Mouse (Mus musculus) thymus, postnatal 10 days (tissue): ENCODE measurements around the gene Cmss1.

Source experiments
- DNase-seq, 2 experiments: peaks; one replicate each; pipeline ENCODE4 v3.0.0; 2021; ENCODE audit warnings: low spot score in 2 of 2

Cmss1 gene

DNA sequence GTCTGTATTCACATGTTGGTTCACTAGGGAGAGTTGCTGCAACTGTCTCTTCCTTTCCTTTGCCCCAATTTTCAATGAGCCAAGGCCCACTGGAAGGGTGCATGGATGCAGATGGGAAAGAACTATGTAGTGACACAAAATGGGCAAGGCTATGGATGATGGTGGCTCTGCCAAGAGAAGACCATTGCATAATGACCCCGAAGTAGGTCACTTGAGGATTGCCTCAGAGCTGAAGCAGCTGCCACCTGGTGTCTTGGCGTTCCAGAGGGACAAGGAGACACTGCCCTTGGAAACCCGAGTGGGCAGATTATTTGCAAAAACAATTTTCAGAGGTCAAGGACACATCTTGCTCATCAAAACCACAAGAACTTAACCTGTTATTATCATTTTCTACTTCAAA lies 257.6 kb downstream of the Cmss1 start:
- no peak for DNase-seq

DNA sequence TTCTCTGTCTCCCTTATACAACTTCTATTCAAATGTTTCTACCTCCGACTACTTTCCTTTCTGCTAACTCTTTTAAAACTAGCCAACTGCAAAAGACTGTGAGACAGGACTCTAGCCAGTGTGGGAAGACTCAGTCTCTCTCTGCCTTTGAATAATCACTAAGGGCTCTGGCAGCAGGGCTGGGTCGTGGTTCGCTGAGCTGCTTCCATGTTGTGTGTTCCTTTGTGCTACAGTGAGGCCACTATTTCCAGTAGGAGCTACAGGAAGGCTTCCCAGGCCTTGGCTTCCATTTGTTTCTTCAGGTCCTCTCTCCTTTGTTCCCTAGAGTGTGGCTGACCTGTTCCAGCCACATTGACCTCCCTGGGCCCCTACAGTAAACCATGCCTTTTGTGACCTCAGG lies 260.4 kb downstream of the Cmss1 start:
- no peak for DNase-seq

DNA sequence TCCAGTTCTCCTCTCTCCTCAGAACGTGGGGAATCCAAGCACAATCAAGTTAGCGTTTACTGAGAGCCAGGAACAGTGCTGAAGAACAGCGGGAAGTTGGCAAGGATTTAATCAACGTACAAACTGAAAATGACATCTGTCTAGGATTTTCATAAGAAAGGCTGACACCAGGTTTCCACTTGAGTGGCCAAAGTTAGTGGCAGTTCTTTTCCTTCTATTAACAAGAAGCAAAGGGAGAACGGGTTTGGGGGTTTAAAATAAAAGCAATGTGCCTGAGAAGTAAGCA lies 266.1 kb downstream of the Cmss1 start:
- no peak for DNase-seq

DNA sequence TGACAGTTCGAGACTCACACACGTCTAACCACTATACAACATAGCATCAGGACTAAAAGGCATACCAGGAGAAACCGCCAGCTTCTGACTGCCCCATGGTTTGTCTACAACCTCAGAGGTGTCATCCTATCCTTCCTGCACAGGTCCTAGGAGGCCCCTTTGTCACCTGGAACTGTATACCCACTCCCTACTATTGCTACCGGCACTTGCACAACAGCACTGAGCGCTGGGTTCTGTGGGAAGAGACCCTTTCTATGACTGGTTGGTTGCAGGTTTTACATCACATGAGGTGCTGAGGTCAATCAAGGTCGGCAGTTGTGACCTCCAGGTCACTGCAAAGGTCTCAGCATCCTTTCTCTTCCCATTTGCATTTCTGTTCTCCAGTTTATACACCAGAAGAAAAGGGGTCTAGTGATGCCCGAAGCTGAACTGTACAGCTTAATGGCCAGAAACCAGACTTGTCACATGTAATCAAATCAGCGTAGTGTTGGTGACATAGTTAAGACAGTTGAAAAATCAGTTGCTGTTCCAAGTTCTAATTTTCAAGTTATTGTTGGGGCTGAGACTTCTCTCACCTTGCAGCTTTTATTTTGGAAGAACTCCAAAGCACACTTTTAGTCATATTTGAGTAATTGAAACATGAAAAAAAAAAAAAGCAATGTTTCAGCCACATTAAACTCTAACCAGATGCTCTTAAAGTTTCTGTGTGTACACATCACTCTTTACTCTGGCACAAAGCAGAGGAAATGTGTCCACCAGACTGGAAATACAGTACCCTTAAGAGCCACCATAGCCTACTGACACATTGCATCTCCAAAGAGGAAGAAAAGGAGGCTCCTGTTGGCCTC lies 266.7 kb downstream of the Cmss1 start:
- no peak for DNase-seq

DNA sequence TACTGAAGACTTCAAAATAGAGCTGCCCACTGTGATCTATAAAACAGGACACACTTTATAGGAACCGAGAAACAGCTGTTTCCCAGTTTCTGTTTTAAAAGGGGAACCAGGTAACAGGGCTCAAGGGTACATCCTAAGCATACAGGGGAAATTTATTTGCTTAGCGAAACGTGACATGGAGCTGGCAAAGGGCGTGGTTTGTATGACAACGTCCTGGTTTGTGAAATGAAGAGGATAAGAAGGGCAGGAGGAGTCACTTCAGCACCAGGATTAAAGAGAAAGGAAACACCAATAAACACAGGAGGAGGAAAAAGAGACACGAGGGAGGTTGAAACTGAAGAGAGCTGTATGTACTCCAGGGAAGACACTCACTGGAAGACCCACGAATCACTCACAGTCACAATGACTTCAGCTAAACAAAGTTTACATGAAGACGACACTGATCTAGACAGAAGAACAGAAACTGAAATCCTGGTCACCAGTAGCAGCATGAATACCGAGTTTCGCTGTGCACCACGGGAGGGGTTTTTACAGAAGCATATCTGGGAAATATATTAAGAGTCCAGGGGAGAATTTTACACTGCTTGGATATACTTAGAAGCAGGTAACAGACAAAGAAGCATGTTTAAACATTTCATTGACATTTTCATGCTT lies 269.8 kb downstream of the Cmss1 start:
- DNase-seq, result no peak

DNA sequence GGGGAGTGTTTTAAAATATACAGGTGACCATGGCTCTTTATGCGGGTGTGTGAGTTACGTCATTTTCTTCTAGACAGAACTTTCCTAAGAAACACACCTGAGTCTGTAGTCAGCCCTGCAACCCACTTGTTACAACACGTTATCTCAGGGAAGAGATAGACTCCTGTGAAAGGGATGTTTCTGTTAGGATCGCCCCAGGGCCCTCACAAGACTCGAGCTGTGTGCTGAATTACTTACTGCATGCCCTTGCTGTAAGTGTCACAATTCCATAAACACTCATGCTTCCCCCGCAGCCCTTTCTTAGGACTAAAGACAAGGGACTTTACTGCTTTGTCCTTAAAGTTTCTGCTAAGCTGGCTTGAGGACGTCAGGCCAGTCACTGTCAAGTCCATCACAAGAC lies 274.4 kb downstream of the Cmss1 start:
- no peak for DNase-seq

DNA sequence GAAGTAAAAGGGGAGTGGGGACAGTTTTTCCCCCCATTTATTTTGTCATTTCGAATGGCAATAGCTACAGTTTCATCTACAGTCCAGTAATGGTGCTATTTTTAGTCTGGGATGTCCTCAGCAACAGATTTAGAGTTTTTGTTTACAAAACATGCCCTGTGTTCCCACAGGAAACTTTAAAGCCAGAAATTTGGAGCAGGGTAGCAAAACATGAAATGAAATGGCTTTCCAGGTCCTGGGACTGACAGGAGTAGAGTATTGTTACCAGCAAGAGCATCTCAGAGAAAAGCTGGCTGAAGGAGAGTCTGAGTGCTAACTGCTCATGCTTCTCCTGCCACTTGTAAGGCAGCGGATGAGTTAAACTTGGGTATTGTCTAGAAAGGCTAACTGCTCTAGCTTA lies 276.6 kb downstream of the Cmss1 start:
- DNase-seq, result no peak

DNA sequence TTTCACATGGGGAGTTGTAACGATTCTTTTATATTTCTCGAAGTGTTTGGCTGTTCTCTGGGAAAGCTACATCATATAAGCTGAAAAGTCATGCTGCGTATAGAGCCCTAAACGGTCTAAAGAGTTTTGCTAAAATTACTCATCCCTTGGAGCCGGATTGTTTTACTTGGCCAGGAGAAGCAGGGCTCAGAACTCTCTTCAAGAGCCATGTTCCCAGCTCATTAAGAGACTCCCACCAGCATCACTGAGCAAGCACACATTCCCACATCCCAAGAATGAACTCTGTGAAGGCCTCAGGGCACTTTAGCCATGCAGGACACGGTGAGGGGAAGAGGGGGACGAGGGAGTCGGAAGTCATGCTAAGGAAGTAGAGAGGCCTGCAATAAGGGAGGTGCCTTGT lies 277.6 kb downstream of the Cmss1 start:
- no peak for DNase-seq

DNA sequence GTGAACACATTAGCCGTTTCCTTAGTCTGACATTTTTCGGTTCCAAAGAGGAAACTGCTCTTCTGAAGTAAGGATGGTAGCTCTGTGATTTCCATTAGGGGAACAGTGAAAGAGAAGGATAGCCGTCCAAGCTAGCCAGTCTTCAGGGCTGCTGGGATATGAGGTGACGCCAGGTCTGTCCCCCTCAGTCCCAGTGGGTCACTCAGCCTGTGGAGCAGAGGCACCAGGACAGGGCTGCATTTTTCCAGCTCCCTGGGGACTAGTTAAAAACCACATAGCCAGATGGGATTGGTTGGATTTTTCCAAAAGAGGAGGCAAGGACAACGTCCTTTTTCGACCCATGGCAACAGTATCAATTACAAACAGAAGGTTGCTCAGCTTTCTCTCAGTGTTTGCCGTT lies 279.7 kb downstream of the Cmss1 start:
- DNase-seq, result no peak

DNA sequence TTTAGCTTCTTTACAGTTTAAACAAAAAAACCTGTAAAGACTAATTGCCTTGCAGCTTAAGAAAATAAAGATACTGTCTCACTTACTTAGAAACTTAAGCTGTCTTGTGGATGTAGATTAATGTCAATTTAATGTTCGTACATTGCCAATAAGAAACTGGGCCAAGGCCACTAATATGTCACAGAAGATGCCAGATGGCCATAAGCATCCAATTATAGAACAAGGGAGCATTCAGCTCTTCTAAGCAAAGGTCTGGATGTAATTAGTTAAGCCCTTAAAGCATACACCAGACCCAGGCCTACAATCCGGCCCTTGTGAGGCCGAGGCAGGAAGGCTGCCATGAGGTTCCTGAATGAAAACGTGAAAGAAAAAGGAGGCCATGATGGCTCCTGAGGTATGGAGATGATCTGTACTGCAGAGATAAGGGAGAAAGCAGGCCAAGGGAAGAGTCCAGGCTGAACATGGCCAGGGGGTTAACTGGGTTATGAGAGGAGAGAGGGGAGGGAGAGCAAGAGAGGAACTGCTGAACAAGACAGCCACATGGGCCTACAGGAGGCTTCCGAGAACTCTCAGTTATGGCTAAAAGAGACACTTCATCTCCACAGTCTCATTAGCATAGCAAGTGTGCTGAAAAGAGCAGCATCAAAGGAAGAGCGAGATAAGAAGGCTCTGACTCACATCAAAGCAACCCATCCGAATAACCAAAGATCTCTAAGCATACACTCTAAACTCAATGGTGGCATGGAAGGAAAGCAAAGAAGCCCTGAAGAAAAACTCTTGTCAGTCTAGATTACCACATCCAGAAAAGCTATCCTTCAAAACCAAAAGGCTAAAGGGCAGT lies 287.2 kb downstream of the Cmss1 start:
- no peak for DNase-seq

DNA sequence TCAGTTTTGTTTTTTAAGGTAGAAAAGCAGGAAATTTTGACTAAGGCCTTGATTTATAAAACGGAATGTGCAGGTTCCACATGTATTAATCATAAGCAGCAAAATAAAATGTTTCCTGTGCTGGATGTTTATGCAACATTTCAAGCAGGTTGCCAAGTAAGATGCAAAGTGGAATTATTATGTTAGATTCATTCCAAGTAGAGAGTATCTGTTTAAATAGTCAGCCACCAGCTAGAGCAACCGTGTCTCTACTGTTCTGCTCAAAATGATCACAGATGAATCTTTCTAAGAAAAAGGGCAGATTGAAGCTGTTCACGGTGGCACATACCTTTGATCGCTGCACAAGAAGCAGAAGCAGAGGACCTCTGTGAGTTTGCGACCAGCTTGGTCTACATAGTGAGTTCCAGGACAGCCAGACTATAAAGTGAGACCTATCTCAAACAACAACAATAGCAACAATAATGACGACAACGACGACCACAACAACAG lies 288.0 kb downstream of the Cmss1 start:
- DNase-seq, result no peak

DNA sequence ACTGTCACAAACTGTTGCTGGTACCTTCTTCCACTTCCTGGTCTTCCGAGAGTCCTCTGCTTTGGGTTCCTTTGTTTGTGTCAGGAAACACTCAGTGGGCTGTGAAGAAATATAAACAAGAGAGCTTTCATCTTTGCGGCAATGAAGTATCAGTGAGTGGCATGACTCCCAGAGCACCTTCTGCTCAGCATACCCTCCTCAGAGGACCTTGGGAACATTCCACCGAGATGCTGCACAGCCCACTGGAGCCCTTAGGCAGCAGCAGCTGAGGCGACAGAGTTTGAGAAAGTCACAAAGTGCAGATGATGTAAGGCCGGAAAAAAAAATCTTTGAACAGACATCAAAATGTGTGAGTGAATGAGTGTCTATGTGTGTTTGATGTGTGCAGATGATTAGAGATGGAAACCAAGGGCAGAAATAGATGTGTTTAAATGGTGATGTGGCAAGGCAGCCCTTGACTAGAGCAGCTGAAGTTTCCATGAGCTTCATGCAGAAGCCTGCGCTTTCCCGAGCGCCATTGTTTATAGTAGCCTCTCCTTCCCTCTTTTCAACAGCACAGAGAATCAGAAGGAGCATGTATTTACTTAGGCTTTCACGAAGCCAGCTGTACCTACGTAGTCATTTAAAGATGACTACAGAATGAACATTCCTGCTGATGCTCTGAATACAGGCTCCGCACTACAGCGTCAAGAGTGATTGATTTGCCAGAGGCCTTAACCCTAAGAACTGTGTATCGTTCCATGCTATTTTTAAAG lies 288.6 kb downstream of the Cmss1 start:
- no peak for DNase-seq

DNA sequence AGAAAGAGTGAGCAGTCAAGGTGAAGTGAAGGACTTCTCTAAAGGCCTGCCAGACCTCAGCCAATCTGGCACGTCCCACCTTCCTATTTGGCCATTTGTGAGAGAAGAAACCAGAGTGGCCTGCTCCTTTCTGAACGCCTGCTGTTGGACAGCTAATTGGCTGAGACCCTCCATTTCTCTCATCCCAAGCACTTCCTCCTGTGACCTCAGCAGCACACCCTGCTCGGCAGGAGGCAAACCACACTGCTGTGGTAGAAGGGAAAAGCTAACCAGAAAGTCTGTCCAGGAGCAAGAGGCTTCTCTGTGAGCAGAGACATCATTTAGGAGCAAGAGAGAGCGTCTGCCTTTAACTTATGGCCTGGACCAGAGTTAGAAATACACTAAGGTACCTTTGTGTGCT lies 289.5 kb downstream of the Cmss1 start:
- no peak for DNase-seq

DNA sequence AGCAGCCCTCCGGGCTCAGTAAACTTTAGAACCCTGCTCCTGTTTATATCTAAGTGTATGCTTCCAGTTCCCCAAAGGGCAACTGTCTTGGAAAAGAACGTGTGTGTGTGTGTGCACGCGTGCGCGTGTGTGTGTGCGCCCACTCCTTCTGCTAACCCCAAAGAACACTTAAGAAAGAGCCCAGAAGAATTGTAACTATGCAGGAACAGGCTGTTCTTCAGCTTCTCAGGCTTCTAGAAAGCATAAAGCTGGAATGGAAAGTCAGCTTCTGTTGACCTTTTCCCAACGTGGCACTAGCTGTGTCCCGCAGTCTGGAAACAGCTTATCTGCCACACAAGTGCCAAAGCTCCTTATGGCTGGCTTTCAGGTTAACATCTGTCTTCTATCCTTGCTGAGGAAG lies 291.6 kb downstream of the Cmss1 start:
- no peak for DNase-seq

DNA sequence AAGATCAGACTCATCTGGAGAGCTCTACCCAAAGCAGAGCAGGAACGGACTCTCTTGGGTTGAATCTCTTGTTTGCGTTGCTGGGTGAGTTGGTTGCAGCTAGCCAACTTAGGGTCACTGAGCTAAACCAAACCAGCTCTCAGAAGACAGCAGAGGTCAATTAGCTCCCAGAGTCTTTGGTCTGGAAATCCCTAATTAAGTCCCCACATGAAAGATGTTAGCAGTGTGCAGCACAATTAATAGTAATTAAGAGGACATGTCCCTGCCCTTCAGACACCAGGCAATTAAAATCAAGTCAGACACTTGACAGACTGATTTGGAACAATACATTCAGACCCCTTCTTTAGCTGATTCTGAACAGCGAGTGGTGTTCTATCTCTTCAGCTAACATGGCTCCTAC lies 292.4 kb downstream of the Cmss1 start:
- no peak for DNase-seq

DNA sequence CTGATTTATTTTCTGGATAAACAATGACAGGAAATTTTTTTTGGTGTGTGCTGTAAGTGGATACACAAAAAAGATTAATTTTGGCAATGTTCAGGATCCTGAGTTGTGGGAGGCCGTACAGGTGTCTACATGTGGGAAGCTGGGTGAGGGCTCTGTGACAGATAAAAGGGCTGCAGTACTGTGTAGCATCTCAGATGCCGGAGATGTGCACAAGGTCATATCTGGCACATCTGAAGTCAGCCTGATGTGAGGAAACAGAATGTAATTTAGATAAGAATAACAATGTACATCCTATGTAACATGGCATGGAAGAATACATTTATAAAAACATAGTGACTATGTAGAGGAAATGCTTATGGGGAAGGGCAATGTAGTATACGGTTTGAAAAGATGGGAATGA lies 293.2 kb downstream of the Cmss1 start:
- DNase-seq, result peak in 1 of 2 experiments; percentile 13

DNA sequence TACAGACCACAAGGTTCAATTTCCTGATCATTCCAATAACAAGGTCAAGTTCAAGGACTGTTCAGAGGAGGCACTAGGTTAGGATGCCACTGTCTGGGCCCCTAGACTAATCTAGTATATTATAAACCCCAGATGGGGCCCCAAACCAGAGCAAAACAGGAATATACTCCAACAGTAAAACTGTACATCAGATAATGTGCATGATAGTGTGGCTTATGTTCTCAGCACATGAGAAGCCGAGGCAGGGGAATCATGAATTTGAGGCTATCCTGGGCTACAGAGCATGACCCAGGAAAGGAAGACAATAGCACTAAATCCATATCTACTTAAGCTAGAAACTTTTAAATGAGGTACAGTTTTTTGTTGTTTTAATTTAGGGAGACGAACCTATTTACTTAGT lies 294.5 kb downstream of the Cmss1 start:
- DNase-seq, result no peak

DNA sequence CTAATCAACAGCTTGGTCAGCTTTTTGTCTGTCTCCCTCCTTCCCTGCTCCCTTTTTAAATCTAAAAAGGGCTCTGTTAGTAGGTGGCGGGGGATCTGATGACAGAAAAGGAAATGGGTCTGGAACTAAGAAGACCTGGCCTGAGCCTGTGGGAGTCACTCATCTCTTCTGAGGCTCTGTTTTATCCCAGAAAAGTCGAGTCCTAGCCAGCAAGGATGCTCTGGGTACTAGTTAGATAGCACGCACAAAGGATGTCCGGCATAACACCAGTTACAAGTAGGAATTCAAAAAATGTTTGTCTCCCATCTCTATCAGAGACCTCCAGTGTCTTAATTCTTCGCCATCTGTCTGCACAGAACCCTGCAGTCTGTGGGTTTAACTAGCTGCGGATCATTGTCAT lies 301.2 kb downstream of the Cmss1 start:
- no peak for DNase-seq

DNA sequence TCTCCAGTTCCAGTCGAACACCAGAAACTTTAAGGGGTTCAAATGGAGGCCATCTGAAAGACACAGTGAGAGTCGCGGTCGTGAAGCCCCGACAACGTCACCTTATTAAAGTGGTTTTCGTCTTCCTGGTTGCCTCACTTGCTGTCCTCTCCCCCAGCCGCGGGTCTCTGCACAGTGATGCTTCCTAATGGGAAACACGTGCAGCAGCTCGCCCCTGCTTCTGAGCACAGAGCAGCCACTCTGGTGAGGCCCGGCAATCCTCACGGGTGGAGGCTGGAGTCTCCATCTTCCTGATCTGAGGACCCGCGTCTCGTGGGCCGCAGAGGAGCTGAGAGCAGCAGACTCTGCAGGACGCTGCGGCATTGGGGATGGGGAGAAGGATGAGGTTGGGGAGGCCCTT lies 302.9 kb downstream of the Cmss1 start:
- no peak for DNase-seq

DNA sequence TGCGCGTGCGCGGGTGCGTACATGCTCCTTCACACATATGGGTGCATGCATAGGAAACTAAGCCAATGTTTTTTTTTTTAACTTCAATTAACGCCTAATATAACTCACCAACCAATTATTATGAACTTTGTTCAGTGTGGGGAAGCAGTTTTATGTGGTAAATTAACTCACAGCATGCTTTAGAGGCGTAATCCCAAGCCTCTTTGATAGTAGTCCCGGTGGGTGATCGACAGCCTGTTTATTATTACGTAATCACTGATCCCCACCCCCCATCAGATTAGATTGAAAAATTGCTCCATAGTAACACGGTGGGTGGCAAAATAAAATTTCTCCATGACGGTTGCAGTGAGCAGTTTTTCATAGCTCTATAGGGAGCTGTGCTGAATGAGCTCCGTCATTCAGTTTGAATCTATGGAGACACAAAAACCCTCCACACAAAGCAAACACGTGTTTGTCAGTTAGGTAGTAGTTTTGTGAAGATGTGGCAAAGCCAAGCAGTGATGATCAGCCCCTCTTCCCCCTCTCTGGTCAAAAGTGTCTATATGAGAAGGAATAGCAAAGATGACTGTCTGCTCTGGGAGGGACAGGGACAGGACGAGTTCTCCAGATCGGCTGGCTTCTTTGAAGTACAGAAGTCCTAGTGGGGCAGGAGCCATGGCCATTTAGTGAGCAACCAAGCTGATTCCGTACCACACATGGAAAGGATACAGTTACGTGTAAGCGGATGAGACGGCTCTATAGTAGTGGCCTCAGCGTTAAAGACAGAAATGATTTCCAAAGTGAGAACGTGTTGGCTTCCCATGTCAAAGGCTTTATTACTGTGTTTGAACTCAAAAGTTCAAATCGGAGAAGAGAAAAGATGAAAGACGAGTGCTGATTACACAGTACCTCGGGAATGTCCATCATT lies 303.6 kb downstream of the Cmss1 start:
- DNase-seq, result no peak
